Mouse (Mus musculus): ENCODE measurements around the gene Rhbdd3. TPM values are rescaled to one million over a fixed set of nuclear protein-coding genes. Genes with fewer than 3 reads are reported as not detected.

The Rhbdd3 gene
- total RNA-seq, 2 experiments from 2014 or later = 23.4 to 24.6 TPM

GRCm38 (mm10) chr11:5151247-5151630, 52.5 kb downstream of the Rhbdd3 start:
- no peak for DNase-seq (ENCODE audit: extremely low spot score in 1 of 2, low spot score in 2 of 2)
- intact Hi-C loops (cut with DNase I) = no loop called here

GRCm38 (mm10) chr11:5151680-5152337, 53.1 kb downstream of the Rhbdd3 start, which contains the start of gene Emid1:
TSS of gene Emid1 (minus strand) at chr11:5152257.
- peak in 1 of 2 experiments; percentile 64 for DNase-seq (ENCODE audit: extremely low spot score in 1 of 2, low spot score in 2 of 2)
- intact Hi-C loops (cut with DNase I) = no loop called here

GRCm38 (mm10) chr11:5154961-5155805, 56.5 kb downstream of the Rhbdd3 start:
- intact Hi-C loops (cut with DNase I) = no loop called here
- DNase-seq (ENCODE audit: extremely low spot score in 1 of 2, low spot score in 2 of 2) = peak in 1 of 2 experiments; percentile 70

Other genes with a start within 250 kb of the Rhbdd3 start
- 100 to 1,000 TPM; 130 to 131 TPM for gene Nf2, start 249.4 kb upstream of the Rhbdd3 start, total RNA-seq (2021)
- gene Nipsnap1, start 225.0 kb upstream of the Rhbdd3 start, total RNA-seq (2021) = 10 to 100 TPM; 91.5 to 91.9 TPM
- gene Thoc5, start 203.6 kb upstream of the Rhbdd3 start, total RNA-seq (2021) = 10 to 100 TPM; 39.5 to 40.2 TPM
- 10 to 100 TPM; 24.5 to 24.6 TPM for gene Nefh, start 150.9 kb upstream of the Rhbdd3 start, total RNA-seq (2021)
- 100 to 1,000 TPM; 118 to 134 TPM for gene Ap1b1, start 112.1 kb upstream of the Rhbdd3 start, total RNA-seq (2021)
- gene Rasl10a, start 40.8 kb upstream of the Rhbdd3 start, total RNA-seq (2021) = 10 to 100 TPM; 43.2 to 47.9 TPM
- 10 to 100 TPM; 48.1 to 48.3 TPM for gene Gas2l1, start 33.6 kb upstream of the Rhbdd3 start, total RNA-seq (2021)
- gene Ewsr1, start 340 bp downstream of the Rhbdd3 start, total RNA-seq (2021) = 100 to 1,000 TPM; 303 to 308 TPM
- gene Emid1, start 53.3 kb downstream of the Rhbdd3 start, total RNA-seq (2021) = 10 to 100 TPM; 49.3 to 54.0 TPM
- 1 to 10 TPM; 9.2 to 9.5 TPM for gene Kremen1, start 162.6 kb downstream of the Rhbdd3 start, total RNA-seq (2021)

Data from left cerebral cortex, postnatal 10 days (tissue).